Mouse (Mus musculus) c-Kit-positive CD71-positive TER-119-positive erythroid progenitor cells, embryonic 14.5 days (primary cell): Measurements from ENCODE around the gene Mex3a.

Source experiments
- DNase-seq: peaks from one replicate; pipeline ENCODE4 v3.0.0-alpha.2; 2013; ENCODE audit warnings: low spot score

Gene Mex3a

DNA sequence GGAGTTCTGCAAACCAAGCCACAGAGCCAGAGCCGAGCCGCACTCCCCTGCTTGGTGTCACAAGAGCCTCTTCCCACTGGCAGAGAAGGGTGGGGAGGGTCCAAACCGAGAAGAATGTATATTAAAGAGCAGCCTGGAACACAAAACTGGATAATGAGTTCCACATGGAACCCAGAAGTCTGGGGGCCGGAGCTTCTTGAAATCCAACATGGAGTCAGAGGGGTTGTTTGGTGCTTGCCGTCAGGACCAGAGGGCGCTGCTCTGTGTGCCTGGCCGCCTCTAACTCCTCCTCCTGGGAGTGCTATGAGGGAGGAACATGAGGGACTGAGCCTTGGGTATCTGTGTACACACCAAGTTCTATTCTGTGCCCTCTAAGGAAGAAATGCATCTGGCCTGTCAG, 26.4 kb upstream of the Mex3a start:
- DNase-seq, result no peak

GRCm38 (mm10) chr3:88509250-88509649, 22.9 kb upstream of the Mex3a start:
- DNase-seq, result no peak

GRCm38 (mm10) chr3:88509692-88510420, 22.3 kb upstream of the Mex3a start, which contains the start of gene Lmna:
Lmna (minus strand) TSS chr3:88509956.
- peak; percentile 83 for DNase-seq

DNA sequence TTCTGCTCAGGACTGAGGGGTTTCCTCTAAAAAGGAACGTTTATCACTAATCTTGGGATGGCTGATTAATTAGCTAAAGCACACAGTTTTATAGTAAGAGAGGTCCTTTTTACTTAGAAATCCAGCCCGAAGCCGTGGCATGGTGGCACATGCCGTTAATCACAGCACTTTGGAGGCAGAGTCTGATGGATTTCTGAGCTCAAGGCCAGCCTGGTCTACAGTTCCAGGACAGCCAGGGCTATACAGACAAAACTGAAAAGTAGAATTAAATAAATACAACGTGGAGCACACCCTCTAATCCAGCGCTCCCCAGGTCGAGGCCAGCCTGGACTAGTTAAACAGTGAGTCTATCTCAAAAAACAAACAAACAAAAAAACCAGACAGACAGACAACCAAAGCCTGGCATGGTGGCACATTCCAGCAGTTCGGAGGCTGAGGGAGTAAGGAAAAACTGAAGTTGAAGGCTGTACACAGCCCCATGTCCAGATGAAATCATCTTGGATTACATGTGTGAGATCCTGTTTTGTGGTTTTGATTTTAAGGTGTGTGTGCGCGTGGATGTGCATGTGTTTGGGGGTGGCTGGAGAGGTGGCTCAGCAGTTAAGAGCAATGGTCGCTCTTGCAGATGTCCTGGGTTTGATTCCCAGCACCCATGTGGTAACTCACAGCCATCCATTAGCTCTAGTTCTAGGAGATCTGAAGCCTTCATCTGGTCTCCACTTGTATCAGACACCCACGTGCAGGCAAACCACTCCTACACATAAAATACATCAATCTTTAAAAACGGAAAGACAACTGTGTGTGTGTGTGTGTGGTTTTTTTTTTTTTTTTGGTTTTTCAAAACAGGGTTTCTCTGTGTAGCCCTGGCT, 21.5 kb upstream of the Mex3a start:
- no peak for DNase-seq

DNA sequence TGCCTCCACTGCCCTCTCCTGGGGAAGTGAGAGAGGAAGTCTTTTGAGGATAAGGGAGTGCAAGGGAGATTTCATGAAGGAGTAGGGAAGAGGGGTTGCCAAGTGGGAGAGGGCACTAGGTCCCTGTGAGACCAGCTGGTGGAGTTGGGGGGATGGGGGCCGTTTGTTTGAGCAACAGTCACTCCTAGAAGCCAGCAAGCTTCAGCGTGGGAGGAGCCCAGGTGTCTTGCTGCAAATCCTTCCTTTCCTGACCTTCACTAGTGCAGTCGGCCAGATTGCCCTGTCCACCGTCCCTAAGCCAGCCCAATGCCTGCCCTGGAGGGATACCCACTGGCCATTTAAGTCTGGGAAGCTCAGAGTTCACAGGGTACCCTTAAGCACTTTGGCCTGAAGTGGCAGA, 20.6 kb upstream of the Mex3a start:
- no peak for DNase-seq

DNA sequence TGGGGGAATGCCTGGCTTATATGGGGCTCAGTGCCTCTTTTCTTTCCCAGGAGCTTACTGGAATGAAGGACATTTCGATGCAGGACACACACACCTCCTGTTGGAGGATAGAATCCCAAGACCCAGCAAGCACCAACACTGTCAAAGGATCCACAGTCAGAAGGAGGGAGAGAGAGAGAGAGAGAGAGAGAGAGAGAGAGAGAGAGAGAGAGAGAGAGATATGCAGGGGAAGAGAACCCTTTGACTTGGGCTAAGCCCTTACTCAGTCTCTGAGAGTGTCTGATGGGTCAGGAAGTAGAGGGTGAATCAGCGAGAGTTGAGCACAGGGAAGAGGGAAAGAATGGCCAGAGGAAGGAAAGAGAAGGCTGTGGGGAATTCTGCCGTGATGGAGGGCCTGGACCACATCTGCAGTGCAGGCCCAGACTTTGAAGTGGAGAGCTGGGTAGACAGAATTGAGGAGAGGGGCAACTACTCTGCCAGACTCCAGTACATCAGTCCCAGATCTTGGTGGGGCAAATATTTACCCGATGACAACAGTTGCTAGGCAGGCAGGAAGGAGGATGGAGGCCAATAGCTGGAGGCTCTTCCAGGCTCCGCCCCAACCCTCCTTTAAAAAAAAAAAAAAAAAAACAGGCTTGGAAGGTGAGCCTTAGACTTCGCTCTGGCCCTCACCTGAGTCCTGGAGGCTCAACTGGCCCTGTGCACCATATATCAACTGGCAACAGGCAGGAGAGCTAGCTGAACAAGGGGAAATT, 19.9 kb upstream of the Mex3a start:
- no peak for DNase-seq

GRCm38 (mm10) chr3:88512896-88513545, 19.2 kb upstream of the Mex3a start:
- DNase-seq, result no peak

GRCm38 (mm10) chr3:88513546-88514115, 18.6 kb upstream of the Mex3a start:
- DNase-seq, result no peak

- no peak for DNase-seq
These were observed 17.7 kb upstream of the Mex3a start for GRCm38 (mm10) chr3:88514231-88515094.

GRCm38 (mm10) chr3:88515095-88515386, 17.2 kb upstream of the Mex3a start:
- DNase-seq, result no peak

GRCm38 (mm10) chr3:88516407-88516806, 15.8 kb upstream of the Mex3a start:
- DNase-seq, result no peak

- DNase-seq, result no peak
These were observed 13.8 kb upstream of the Mex3a start for GRCm38 (mm10) chr3:88518411-88518810.

- no peak for DNase-seq
These were observed 12.1 kb upstream of the Mex3a start for GRCm38 (mm10) chr3:88520078-88520477.

- no peak for DNase-seq
These were observed 11.0 kb upstream of the Mex3a start for GRCm38 (mm10) chr3:88521156-88521555.

- DNase-seq, result peak; percentile 70
These were observed 10.3 kb upstream of the Mex3a start for GRCm38 (mm10) chr3:88521803-88522331.

DNA sequence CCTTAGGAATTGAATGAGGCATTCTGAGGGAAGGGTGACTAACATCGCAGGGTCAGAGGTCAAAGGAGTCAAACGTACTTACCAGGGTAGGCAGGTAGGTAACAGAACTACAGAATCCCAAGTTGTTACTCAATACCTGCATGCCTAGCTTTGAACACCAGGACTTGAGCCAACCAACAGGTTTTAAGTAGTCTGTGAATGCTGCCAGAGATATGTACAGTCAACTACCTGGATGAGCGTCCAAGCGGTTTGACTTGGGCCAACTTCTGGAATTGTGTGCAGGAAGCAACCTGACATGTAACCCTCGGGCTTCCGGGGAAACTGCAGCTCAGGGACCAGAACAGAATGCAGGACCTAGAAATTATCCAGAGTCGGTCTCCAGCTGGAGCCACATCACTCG, 9.2 kb upstream of the Mex3a start:
- DNase-seq, result no peak

DNA sequence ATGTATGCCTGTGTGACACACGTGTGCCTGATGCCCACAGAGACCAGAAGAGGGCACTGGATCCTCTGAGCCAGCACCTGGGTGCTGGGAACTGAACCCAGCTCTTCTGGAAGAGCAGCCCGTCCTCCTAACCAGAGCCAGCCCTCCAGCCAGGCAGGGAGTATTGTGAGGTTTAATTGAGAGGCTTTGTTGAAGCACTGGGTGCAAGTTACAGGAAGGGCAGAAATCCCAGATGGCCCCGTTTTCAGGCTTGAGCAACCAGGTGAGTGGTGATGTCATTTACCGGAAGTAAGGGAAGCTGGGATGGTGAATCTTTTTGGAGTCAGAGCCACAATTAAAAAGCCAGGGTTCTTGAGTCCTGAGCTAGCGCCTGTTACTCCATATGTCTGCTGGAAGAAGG, 7.2 kb upstream of the Mex3a start:
- no peak for DNase-seq

GRCm38 (mm10) chr3:88526157-88527131, 5.8 kb upstream of the Mex3a start:
- DNase-seq, result peak; percentile 86

- DNase-seq, result no peak
These were observed 4.6 kb upstream of the Mex3a start for GRCm38 (mm10) chr3:88527565-88527964.
